Mouse (Mus musculus): ENCODE data around the gene Ppp4r2. TPM values are rescaled to one million over a fixed set of nuclear protein-coding genes. Genes with fewer than 3 reads are reported as not detected.

Gene Ppp4r2
- polyA plus RNA-seq, 1 experiment from 2014 or later: 13.3 TPM

DNA sequence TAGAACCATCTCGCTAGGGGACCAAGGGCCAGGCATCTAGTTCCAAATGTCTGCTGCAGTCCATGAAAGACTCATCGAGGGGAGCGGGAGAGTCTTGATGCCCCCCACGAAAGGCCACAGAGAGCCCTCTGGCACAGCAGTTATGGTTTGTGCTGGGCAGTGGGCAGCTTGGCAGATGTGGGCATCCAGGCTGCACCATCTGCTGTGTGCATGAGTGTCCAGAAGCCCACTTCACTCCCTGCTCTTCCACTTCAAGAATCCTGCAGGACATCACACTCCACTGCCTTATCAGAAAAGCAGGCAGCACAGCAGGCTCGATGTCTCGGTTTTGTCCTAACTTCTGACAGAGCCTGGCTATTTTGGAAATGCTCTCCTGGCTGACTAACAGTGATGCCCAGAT lies 55.9 kb downstream of the Ppp4r2 start:
- 60% methylated on average over 6 of the region's 6 CpGs for WGBS (ENCODE audit: insufficient replicate concordance)
- no peak for ATAC-seq
- H3K4me1 ChIP-seq: no peaks in the 10 kb centered on the region
- H3K36me3 ChIP-seq: no peaks in the 10 kb centered on the region
- H3K27ac ChIP-seq: no peak overlapping the region
- H3K9ac ChIP-seq: no peak overlapping the region
- H3K4me3 ChIP-seq: no peak overlapping the region
- no peaks in the 10 kb centered on the region for H3K27me3 ChIP-seq (replicated peaks)
- H3K4me2 ChIP-seq: no peak overlapping the region
- H3K9me3 ChIP-seq (replicated peaks): no peaks in the 10 kb centered on the region

- no peak overlapping the region for H3K27ac ChIP-seq
- WGBS (ENCODE audit: insufficient replicate concordance): 50% methylated on average over 4 of the region's 4 CpGs
- no peaks in the 10 kb centered on the region for H3K4me1 ChIP-seq
- H3K4me3 ChIP-seq: no peak overlapping the region
- H3K9me3 ChIP-seq (replicated peaks): no peaks in the 10 kb centered on the region
- no peaks in the 10 kb centered on the region for H3K36me3 ChIP-seq
- H3K27me3 ChIP-seq (replicated peaks): no peaks in the 10 kb centered on the region
- ATAC-seq: no peak
- no peak overlapping the region for H3K9ac ChIP-seq
- no peak overlapping the region for H3K4me2 ChIP-seq
Measured at GRCm38 (mm10) chr6:100892489-100892888, 59.1 kb downstream of the Ppp4r2 start.

GRCm38 (mm10) chr6:100893073-100893472 lies 59.7 kb downstream of the Ppp4r2 start:
- Histone ChIP-seq H3K36me3 (no peaks in the 10 kb centered on the region), H3K4me2 (no peak overlapping the region), H3K27ac (no peak overlapping the region), H3K9me3 (replicated peaks) (no peaks in the 10 kb centered on the region), H3K4me1 (no peaks in the 10 kb centered on the region), H3K9ac (no peak overlapping the region), H3K4me3 (no peak overlapping the region), H3K27me3 (replicated peaks) (no peaks in the 10 kb centered on the region)
- 53% methylated on average over 5 of the region's 5 CpGs for WGBS (ENCODE audit: insufficient replicate concordance)
- ATAC-seq: no peak

GRCm38 (mm10) chr6:100895183-100895582 lies 61.8 kb downstream of the Ppp4r2 start:
- ATAC-seq: no peak
- Histone ChIP-seq H3K4me1 (no peaks in the 10 kb centered on the region), H3K4me2 (no peak overlapping the region), H3K4me3 (no peak overlapping the region), H3K9me3 (replicated peaks) (no peaks in the 10 kb centered on the region), H3K27me3 (replicated peaks) (no peaks in the 10 kb centered on the region), H3K9ac (no peak overlapping the region), H3K27ac (no peak overlapping the region), H3K36me3 (no peaks in the 10 kb centered on the region)
- 41% methylated on average over 8 of the region's 8 CpGs for WGBS (ENCODE audit: insufficient replicate concordance)

- no peak overlapping the region for H3K9ac ChIP-seq
- 64% methylated on average over 5 of the region's 5 CpGs for WGBS (ENCODE audit: insufficient replicate concordance)
- H3K4me1 ChIP-seq: no peaks in the 10 kb centered on the region
- ATAC-seq: no peak
- H3K36me3 ChIP-seq: no peaks in the 10 kb centered on the region
- H3K9me3 ChIP-seq (replicated peaks): no peaks in the 10 kb centered on the region
- no peak overlapping the region for H3K27ac ChIP-seq
- H3K4me2 ChIP-seq: no peak overlapping the region
- no peaks in the 10 kb centered on the region for H3K27me3 ChIP-seq (replicated peaks)
- H3K4me3 ChIP-seq: no peak overlapping the region
Measured at GRCm38 (mm10) chr6:100896883-100897282, 63.5 kb downstream of the Ppp4r2 start.

GRCm38 (mm10) chr6:100904463-100904862 lies 71.0 kb downstream of the Ppp4r2 start:
- H3K4me3 ChIP-seq: no peak overlapping the region
- no peak overlapping the region for H3K9ac ChIP-seq
- no peak for ATAC-seq
- no peaks in the 10 kb centered on the region for H3K27me3 ChIP-seq (replicated peaks)
- H3K4me2 ChIP-seq: no peak overlapping the region
- no peak overlapping the region for H3K27ac ChIP-seq
- no peaks in the 10 kb centered on the region for H3K9me3 ChIP-seq (replicated peaks)
- no peaks in the 10 kb centered on the region for H3K4me1 ChIP-seq
- 61% methylated on average over 5 of the region's 5 CpGs for WGBS (ENCODE audit: insufficient replicate concordance)
- H3K36me3 ChIP-seq: no peaks in the 10 kb centered on the region

DNA sequence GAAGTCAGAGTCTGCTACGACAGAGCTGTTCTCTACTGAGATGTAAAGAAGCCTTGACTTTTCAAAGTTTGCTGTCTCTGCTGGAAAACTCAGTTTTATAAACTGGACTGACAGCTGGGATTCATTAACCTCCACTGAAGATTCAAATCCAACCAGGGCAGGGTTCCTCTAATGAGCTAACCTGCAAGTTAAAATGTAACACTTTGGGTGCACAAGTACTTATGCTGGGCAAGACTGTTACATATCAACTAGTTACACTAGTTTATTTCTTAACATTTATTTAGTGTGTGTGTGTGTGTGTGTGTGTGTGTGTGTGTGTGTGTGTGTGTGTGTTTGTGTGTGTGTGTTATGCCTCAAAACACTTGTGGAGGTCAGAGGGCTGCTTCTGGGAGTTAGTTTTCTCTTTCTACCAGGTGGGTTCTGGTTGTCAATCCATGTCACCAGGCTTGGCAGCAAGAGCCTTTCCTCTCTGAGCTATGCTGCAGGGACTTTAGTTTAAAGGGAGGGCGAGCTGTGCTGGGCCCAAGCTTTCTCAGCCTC lies 76.8 kb downstream of the Ppp4r2 start:
- Histone ChIP-seq H3K4me1 (no peaks in the 10 kb centered on the region), H3K36me3 (no peaks in the 10 kb centered on the region), H3K9ac (no peak overlapping the region), H3K27ac (no peak overlapping the region), H3K9me3 (replicated peaks) (no peaks in the 10 kb centered on the region), H3K4me3 (no peak overlapping the region), H3K27me3 (replicated peaks) (no peaks in the 10 kb centered on the region), H3K4me2 (no peak overlapping the region)
- 73% methylated on average over 2 of the region's 2 CpGs for WGBS (ENCODE audit: insufficient replicate concordance)
- ATAC-seq: no peak

Other genes starting within 250 kb of the Ppp4r2 start
- 18.5 and 18.9 TPM in 2 replicates for gene Shq1, start 162.5 kb upstream of the Ppp4r2 start, polyA plus RNA-seq (2016; fragmentation: Nextera tagmentation; extraction: Ambion mirVana)
- 0.37 and 0.39 TPM in 2 replicates for gene Gxylt2, start 128.9 kb upstream of the Ppp4r2 start, polyA plus RNA-seq (2016; fragmentation: Nextera tagmentation; extraction: Ambion mirVana)